Mouse (Mus musculus): ENCODE measurements around the gene Ncl.

Ncl gene

DNA sequence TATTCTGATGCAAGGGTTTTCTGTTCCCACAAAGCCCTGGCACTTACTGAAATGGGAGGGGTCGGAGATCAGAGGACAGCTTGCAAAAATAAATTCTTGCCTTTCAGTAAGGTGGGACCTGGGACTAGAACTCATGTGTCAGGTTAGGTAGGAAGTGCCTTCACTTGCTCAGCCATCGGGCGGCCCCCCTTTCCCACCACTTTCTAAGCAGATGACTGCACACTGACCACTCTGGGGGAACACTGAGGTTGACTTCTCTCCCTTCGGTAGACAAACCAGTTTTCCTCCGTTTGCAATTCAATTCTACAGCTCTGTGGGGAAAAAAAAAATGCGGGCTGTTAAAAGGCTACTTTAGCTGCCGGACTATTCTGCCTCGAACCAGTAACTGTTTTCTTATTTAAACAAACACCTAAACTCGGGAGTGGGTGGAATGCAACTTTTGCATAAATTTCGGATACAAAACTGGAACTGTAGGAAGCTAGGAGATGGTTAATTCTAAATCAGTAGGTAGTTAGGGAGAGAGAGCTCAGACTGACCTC lies 47.7 kb downstream of the Ncl start:
- no peak for DNase-seq

- no peak for DNase-seq
Observed at GRCm38 (mm10) chr1:86310536-86311310, 48.5 kb downstream of the Ncl start.

GRCm38 (mm10) chr1:86309270-86309833 lies 49.8 kb downstream of the Ncl start:
- DNase-seq = no peak

DNA sequence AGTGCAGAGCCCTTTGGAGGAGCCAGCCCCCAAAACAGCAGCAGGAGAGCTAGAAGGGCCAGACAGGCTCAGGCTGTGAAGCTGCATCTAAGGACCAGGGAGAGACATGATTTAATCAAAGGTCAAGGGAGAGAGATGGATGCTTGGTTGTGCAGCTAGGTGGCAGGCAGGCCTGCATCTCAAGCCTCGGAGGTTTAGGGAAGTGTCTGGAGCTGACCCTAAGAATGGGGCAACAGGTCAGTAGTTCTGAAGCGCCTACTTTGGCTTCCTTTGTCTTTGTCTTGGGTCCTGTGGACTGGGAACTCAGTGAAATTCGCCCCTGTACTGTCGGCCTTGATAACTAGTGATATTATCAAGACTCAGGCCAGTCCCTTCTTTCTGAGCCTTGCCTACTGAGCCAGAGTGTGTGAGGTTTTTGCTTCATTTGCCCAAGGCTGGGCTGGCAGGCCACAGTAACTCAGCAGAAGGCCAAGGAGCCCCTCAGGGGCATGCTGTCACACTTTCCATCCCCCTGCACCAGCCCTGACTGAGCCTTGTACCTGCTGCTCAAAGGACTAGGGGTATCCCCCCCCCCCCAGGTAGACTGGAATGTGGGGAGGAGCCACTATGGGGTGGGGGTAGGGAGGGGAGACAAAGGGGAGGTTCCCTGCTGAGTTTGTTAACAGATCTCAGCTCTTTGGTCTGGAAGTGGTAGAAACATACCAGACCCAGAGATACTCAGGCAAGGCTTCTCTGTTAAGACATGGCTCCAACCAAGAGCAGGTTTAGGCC lies 51.1 kb downstream of the Ncl start:
- DNase-seq = no peak

DNA sequence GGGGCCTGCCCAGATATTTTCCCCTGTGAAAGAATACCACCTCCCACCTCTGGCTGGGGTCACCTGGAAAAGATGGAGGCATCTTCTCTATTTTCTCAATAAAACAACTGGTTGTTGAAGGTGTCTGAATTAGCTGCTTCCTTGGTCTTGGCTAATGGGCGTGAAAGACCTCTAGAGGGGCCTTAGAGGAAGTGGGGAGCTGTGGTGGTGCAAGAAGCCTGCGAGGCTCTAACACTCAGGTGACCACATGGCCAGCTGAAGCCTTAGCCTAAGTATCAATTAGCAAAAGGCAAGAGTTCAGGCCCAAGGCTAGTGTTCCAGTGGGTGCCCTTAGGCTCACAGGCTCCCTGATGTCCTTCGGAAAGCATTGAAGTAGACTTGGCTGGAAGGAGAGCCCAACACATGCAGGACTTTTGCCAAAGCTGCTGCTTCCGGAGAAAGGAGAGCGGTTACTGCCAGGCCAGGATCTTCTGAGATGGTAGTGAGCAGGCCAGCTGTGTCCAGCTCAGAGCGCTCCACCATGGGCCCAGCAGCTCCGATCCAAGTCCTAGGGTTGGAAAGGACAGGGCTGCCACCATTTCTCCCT lies 51.9 kb downstream of the Ncl start:
- no peak for DNase-seq

DNA sequence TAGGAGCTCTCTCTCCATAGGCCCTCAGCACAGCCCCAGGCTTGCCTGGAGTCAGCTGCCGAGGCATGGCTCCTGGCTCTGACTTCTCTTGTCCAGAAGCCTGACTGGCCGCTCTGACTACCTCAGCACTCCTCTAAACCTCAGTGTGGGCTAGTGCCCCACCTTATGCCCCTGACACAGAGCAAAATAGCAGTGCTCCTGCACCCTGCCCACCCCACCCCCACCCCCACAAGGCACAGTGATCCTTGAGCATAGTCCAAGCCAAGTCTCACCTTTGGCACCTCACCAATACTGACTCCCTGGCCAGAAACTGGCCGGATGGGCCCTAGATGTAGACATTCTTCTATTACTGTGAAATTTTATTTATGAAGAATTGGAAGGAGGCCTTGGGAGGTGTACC lies 52.5 kb downstream of the Ncl start:
- no peak for DNase-seq

DNA sequence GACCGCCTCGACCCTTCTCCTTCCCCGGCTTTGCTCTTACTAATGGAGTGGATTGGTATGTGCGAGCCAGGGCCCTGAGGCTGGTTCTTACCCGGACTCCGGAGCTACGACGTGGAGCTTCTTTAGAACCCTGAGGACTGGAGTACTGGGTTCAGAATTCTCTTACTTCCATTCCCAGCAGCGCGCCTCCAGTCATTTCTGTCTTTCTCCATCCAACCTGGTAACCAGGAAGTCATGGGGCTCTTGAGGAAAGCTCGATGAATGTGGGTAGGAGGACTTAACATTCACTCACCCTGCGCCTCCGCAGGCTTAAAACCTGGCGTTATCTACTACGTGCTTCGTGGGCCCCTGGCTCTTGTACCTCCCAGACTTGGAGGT lies 55.3 kb downstream of the Ncl start:
- no peak for DNase-seq

- peak; percentile 45 for DNase-seq
Observed at GRCm38 (mm10) chr1:86303063-86303872, 55.9 kb downstream of the Ncl start.

GRCm38 (mm10) chr1:86302532-86302931 lies 56.7 kb downstream of the Ncl start, which contains the start of gene B3gnt7:
TSS of gene B3gnt7 (plus strand) at chr1:86302832.
- no peak for DNase-seq

- no peak for DNase-seq
Observed at GRCm38 (mm10) chr1:86301221-86302091, 57.7 kb downstream of the Ncl start.

DNA sequence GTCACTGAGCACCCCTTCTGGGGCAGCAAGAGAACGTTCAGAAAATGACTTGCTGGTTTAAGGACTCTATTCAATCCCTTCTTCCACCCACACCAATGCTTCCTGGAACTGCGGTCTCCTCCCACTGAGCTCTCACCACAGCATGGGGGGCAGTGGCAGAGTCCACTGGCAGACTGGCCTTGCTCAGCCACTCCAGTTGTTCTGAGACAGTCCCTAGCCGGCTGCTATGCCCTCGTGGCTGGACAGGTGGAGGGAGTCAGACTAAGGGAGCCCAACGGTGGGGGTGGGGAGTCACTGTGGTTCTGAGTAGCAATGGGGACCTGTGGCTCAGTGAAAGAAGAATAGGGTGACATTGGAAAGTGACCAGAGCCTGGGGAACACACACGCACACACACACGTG lies 58.5 kb downstream of the Ncl start:
- DNase-seq = no peak

DNA sequence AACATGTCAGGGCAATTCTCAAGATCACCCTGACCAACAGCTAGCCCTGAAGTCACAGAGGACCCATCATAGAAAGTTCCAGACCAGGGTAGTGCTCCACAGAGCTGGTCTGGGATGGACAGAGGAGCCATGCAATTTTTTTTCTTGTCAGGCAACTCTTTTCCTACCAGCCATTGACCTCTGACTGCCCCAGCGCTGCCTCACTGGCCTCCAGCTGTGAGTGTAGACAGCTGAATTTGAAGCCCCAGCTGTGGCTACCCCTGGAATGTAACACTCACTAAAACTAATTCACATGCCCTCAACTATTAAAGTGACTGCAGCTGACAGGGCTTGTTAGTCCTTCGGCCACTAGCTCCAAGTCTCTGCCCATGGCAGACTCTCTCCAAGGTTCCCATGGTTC lies 59.1 kb downstream of the Ncl start:
- no peak for DNase-seq
